Mouse (Mus musculus) 3T3-L1 (cell line): ENCODE measurements around the gene C3.

Experiments
- DNase-seq: peaks from one replicate; pipeline ENCODE4 v3.0.0-alpha.2; 2015; ENCODE audit warnings: low read depth, low spot score

C3 gene

DNA sequence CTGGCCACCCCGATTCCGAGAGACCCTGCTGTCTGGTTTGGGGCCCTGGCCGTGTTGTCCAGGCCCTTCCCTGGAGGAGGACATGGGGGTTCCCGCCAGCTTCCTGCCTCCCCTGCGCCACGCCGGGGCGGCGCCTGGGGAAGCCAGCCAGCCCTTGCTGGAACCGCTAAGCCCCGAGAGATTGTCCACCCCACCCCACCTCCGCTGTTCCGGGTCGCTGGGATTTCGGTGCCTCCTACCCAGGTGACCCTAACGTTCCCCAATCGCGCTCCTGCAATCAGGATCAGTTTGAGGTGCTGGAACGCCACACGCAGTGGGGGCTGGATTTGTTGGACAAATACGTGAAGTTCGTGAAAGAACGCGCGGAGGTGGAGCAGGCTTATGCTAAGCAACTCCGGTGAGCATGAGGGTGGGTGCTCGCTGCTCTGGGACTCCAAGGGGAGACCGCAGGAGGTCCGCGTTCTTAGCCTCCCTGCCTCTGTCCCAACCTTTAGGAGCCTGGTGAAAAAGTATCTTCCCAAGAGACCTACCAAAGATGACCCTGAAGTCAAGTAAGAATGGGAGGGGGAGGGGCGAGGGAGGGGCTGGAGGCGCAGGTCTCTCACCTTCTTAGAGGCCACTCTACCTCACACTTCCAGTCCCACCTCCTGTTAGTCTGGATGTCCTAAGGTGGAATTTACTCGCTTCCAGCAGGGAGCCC lies 22.7 kb upstream of the C3 start:
- peak; percentile 50 for DNase-seq

DNA sequence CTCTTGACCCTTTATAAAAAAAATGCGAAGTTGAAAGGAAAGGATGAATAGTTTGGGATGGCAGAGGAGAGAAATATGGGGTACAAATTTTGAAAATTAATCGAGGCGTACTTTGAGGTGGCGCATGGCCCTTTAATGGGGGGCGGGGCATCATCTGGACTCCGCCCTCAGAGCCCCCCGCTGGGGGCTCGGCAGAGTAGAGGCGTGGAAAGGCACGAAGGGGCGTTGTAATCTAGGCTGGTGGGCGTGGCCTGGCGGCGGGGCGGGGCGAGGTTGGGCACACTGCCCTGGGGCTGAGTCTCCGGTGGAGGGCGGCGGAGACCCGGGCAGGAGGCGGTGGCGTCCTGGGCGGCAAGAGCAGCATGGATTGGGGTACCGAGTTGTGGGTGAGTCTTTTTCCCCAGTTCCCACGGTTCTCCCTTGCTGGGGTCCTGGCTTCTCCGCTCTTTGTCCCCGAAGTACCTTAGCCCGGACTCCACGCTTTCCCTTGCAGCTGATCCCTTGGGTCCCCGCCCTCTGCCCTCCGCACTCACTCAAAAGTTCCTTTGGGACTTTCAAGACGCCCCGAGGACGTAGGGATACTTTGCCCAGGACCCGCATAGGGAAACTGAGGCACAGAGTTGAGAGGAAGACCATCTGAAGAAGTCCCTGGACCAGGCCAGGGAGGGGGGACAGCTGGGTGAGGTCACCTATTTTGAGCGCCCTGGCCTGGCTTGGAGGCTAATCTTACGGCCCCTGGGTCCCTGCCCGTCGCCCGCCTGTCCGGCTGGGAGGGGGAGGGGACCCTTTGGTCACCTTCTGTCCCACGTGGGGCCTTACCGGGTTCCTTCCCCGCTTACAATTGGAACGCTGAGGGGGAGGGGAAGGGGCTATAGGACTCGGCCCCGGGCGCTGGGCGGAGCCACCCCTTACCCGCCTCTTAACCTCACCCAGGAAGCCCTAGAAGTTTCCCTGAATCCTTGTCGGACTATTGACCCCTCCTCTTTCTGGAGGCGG lies 21.5 kb upstream of the C3 start, which contains the start of gene Trip10:
Gene Trip10, plus strand, starts transcription at position 270 of the 996 bp plus-strand sequence.
- peak; percentile 89 for DNase-seq

DNA sequence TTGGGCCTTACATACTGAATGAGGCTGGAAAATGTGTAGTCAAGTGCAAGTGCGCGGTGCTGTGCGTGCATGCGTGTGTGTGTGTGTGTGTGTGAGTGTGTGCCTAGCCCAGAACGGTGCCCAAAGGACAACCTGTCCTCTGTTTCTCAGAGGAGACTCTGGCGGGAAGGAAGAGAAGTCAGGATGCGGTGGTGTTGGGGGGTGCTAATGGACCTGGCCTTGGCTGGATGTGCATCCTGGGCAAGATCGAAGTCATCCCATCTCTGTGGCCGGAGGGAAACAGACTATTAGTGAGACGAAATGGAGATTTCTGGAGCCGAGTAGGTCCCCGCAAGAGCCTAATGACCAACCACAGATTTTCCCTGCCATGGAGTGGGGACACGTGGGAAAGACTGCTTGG lies 20.8 kb upstream of the C3 start:
- DNase-seq: no peak

DNA sequence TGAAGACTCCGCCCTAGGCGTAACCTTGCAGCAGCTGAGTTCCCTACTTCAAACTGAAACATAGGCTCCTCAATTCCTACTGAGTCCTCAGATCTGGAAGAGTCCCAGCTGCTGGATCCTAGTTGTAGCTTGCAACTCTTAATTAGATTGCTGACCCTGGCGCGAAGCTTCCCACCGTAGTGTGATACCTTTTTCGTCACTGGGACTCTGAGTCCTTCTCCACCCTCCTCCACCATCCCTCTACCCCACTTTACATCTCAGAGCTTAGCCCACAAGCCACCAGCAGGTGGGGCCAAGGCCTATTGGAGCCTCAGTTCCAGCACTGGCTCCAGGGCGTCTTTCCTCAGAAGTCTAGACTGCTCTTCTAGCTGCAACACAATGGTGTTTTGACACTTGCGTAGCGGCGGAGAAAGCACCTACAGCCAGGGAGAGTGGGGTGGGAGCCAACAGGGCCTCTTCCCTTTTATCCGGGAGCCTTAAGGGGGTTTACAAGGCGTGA lies 20.3 kb upstream of the C3 start, which contains the start of gene Gpr108:
Gene Gpr108, minus strand, starts transcription at position 246 of the 499 bp plus-strand sequence.
- DNase-seq: peak; percentile 98

DNA sequence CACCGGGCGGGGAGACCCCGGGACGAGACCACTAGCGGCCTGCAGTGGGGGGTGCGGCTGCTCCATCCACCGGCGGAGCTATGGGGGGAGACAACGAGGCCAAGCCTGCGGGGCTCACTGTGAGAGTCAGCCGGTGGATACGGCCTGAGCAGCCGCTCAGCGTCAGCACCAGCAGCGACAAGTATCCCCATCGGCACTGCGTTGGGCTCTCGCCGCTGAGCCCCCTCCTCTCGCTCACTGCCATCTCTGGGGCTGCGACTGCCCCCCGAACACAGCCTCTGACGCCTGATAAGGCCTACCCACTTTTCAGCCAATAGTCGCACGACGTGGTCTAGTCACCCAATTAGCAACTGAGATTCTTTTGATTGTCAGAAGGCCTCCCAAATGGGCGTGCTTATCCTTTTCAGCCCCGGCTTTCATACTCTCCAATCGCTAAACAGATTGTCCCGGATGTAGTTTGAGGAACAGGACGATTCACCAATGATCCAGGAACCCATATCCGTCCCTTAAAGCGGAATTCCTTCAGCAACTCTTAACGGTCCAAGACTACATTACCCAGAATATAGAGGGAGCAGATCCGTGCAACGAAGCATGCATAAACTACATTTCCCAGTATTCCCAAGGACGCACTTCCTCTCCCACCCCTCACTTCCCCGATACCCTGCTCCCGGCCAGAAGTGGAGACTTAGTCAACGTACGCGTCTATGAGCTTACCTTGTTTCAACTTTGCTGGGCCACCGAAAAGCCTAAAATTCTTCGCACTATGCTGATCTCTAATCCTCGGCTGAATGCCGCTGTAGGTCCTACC lies 19.7 kb upstream of the C3 start:
- DNase-seq: peak; percentile 100

DNA sequence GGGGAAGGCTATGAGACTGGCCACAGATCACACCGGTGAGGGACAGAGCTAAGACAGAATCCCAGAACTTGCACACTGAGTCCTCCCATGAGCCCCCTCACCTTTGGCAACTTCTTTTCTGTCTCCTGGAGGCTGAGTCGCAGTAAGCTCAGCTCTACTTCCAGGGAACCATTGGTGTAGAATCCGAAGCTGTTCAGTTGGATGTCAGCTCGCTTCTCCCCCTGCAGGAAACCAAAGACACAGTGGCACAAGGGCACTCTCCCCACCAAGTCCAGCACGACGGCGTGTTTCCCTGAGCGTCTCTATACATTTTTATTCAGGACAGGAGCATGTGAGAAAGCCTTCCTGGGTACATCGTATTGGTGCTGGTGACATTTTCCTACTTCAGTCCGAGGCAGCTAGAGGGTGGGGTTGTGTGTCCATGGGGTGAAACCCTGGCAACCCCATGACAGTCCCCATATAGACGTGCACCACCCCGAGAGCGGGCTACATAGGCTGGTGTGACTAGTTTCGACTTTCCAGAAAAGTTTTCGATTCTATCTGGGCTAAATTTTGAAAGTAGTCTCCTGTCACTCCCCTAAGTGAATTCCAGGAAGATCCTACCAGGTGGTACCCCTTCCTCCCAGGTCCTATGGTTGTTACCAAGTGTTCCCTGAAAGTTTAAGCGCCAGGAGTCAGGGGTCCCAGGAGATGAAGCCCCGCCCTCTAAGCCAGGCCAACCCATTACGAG lies 18.9 kb upstream of the C3 start:
- peak; percentile 72 for DNase-seq

DNA sequence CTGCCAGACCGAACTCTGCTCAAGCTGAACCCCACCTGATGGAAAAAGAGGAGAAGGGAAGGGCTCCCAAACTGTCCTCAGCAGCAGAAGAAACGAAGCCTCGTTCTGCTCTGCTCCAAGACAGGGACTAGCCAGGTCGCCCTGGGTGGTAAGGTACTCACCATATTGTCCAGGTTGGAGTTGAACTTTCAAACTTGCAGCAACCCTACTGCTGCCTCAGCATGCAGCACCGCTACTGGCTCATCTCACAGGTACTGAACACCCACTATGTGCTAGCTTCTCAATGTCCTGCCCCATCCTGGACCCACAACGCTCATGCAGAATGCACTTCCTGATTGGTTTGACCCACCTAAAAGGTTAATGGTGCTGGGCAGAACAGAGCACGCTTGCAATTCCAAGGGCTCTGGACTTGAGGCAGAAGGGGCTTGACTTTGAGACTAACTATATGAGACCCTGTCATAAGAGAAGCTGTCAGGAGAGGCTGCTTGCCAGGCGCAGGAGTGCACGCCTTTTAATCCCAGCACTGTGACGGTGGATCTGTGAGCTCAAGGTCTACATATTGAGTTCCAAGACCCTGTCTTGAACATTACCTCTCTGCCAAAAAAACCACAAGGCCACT lies 17.5 kb upstream of the C3 start:
- DNase-seq: no peak

DNA sequence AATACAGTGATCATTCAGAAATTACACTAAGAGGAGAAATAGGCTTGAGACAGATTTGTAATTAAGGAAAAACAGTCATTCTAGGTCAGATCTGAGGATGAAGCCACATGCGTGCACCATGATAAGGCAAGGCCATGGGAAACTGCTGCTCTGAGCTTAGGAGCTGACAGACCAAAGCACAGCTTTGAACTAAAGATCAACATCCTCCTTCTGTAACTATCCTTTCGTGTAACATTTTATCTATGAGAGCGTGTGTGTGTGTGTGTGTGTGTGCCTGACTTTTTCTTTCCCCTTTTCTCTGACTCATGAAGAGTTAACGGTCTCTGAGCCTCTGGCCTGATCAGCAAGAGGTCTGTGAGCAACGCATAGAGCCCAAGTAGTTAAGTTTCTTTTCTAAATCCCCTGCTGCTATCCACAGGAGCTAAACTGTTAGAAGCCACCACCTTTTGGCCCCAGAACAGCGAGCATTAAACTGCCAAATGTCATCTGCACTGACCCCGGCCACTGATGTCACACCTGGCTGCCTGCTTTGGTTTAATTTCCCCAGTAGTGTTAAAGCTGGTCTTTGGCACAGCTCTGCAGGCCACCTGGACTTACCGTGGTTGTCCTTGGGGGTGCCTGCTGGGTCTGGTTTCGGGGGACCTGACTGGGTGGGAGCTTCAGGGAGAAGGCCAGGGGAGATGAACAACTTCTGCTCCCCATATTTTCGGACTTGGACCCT lies 15.9 kb upstream of the C3 start:
- no peak for DNase-seq

DNA sequence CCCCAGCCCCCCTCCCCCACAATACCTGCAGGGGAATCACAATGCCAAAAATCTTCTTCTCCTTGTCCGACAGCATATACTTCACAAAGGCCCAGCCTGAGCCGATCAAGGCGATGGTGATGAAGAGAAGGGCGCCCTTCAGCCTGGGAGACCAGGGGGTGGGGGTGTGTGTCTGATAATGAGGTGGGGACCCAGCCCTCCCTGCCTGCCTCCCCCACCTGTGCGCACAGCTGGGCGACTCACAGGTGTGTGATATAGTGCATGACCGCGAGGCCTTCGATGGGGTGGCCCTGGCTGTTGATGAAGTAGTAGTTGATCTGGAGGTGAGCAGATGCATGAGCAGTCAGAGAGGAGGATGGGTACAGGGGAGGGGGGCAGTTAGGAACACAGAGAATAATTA lies 9.2 kb upstream of the C3 start:
- DNase-seq: no peak

DNA sequence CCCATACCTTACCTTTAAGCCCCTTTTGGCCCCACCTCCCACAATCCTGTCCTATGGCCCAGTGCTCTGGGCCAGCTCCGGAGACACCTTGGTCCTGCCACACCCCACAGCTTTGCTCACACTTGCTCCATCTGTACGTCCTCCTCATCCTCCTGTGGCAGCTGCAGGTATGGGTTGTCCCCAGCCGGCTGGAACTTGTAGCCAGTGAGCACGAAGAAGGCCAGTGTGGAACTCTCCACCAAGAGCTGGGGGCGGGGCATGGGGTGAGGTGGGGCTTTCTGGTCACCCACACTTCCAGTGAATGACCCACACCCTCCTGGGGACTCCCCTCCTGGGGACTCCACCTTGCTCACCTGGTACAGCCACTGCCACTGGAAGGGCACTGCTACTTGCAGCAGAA lies 7.9 kb upstream of the C3 start:
- no peak for DNase-seq

DNA sequence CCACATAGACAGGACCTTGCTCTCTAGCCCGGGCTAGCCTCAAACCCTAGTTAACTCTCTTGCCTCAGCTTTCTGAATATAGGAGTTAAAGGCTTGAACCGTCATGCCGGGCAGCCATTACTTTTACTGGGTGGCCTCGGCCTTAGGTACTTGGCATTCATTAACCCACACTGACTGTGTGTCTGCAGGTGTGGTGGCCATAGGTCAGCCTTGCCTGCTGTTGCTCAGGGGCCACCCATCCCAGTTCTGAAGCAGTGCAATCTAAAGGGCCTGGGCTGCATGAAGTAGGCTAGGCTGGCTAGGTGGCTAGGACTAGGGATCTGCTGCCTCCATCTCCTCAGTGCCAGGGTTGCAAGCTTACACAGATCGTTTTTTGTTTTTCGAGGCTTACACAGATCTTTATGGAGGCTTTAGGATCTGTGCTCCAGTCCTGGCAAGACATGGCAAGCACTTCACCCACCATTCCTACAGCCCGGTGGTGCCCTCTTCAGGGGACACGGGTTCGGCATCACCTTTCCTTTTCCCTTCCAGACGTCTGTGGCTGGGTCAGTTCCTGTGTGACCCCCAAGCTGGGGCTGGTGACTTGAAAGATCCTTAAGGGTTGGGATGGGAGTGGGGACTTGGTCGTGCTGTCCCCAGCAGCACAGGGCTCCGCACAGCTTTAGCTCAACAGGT lies 6.5 kb upstream of the C3 start:
- no peak for DNase-seq

DNA sequence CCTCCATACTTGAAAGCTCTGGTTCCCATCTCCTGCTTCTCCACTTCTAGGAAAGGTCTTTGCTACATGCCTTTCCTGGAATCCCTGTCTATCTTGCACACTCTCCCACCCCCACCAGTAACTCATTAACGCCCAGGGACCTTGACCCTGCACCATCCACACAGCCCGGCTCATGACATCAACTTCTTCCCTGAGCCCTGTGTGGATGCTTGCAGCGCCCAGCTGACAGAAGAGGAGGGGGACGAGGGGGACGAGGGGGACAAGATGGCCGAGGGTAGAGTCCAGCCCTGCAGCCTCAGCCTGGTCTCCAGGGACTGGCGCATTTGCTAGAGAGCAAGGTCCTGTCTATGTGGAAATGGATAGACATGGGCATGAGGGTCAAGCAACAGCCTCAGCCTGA lies 5.1 kb upstream of the C3 start:
- DNase-seq: no peak

DNA sequence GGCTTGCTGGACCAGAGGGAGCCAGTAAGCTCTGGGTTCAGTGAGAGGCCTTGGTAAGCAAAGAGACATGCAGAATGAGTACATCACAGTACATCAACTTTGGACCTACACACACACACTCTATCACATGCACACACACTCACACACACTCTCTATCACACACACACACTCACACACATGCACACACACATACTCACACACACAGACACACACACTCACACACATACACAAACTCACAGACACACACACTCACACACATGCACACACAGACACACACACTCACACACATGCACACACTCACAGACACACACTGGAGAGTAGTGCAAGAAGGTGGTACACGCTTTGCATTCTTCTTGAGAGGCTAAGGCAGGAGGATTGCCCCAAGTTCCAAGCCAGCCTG lies 4.3 kb upstream of the C3 start:
- no peak for DNase-seq

DNA sequence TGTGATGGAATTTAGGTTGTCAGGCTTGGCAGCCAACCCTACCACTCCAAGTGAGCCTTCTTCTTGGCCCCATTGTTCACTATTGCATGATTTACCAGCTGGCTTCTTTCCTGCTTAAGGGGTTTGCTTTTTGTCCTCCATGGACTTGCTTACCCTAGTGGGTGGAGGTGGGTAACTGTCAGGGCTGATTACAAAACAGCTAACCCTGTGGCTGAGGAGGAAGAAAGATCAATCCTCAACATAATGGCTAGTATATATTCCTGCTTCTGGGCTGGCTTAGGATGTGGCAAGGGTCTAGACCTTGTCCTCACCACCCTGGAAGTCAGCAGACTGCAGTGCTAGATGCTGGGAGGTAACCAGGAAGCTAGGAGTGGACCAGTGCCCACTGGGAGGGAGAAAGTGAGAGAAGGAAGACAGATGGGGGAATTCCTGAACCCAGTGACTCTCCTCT lies 3.4 kb upstream of the C3 start:
- peak; percentile 81 for DNase-seq

DNA sequence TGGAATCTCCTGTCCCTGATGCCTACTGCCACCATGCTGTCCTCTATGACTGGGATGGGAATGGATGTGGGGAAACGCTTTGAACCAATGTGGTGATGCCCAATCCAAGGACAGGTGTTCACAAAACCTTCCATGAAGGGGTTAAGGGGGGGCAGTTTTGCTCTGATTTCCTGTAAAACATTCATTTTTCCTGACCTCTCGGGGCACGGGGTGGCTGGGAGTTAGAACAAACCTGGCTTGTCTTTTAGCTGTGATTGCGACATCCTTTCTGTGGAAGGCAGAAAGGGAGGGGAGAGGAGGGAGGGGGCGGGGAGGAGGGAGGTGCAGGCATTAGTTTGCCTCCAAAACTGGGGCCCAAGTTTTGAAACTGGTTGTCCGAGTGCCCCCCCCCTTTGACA lies 2.8 kb upstream of the C3 start:
- peak; percentile 53 for DNase-seq

DNA sequence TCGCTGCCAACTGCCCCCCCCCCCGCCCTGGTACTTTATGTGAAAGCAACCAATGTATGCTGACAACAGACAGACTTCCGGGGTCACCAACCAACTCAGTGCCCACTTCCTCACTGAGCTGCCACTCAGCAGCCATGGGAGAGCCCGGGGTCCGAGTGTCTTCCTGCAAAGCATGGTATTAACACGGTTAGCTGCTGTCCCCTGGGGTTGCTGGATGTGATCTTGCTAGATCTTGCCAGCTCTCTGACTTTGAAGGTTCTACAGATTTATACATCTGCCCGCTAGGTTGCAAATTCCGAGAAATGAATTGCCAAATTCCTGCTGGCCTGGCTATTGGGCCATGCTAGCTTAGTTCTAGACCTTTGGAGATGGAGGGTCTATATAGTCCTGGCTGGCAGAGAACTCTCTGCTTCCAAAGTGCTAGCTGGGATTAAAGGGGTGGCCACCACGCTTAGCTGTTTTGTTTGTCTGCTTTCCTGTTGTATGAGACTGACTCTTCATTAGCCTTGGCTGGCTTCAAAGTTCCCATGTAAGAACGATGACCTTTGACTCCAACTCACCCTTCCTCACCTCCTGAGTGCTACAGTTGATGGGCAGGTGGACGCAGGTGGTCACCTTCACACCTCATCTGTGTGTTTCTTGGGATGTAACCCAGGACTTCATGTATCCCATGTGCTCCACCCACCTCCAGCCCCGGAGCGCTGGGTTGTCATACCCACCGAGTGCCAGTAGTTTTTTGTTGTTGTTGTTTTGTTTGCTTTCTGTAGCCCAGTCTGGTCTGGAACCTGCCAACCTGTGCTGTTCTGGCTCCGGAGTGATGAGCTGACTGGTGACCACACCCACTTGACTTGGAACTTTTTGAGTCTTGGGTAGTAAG lies 2.2 kb upstream of the C3 start:
- no peak for DNase-seq

DNA sequence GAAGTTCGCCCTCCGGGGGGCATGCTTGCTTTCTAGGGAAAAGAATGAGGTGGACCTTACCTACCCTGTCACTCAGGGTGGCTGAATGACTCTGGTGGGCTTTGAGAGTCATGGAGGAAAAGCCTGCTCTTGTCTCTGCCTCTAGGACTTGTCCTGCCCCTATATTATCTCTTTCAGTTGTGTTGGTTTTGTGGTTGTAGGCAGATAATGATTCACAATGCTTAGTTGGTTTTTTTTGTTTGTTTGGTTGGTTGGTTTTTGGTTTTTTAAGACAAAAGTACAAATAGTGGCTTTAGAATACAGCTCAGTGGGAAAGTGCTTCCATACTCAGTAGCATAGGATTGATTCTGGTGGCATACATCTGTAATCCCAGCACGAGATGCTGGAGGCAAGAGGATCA lies 937 bp upstream of the C3 start:
- no peak for DNase-seq

DNA sequence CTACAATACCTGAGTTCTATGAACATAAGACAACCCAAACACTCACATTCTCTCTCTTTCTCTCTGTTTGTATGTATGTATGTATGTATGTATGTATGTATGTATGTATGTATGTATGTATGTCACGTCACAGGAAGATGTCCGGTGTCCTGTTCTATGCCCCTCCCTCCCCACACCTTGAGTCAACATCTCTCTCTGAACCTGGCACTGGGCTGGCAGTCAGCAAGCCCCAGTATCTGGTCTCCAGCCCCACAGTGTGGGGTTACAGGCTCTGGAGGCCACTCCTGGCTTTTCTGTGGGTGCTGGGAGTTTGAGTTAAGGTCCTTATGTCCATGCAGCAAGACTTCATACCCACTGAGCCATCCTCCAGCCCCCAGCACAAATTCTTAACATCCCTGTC lies 468 bp downstream of the C3 start:
- no peak for DNase-seq
